Mouse (Mus musculus): ENCODE measurements at regions not wholly inside any gene's neighbourhood (a gene's known extent, or its start where the extent isn't known, plus 50 kb on each side); places are given as distances from the start of the nearest gene placed in this dataset.

DNA sequence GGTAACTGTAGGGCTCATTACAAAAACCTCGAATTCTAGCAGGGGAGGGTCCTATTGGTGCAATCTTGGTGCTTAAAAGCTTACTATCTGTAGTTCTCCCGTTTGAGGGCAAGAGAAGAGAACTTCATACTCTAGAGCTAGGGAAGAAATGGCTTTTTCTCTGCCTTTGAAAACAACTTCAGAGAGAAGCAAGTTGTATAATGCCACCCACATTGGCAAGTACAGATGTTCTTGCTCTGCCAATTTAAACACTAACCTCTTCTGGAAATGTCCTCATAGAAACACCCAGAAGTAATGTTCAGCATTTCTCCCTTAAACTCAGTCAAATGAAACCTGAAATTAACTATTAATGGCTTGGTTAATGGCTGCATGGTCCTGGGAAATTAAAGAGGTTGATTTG lies 549.6 kb upstream of the Atp2b1 start:
- TF ChIP-seq POLR2A (IDR thresholded peaks at IDR 0.05; ENCODE audit: borderline replicate concordance, insufficient read depth, low read length) (no peak), CTCF (IDR thresholded peaks at IDR 0.05; ENCODE audit: borderline replicate concordance, insufficient read depth, low read depth, low read length) (no peak)

Data from cerebellum, adult 2 months (tissue).